Mouse (Mus musculus): Measurements from ENCODE around the gene Baz1b. TPM values are rescaled to one million over a fixed set of nuclear protein-coding genes. Genes with fewer than 3 reads are reported as not detected.

Baz1b gene
- polyA plus RNA-seq, 1 experiment from 2014 or later, result 35.2 TPM

DNA sequence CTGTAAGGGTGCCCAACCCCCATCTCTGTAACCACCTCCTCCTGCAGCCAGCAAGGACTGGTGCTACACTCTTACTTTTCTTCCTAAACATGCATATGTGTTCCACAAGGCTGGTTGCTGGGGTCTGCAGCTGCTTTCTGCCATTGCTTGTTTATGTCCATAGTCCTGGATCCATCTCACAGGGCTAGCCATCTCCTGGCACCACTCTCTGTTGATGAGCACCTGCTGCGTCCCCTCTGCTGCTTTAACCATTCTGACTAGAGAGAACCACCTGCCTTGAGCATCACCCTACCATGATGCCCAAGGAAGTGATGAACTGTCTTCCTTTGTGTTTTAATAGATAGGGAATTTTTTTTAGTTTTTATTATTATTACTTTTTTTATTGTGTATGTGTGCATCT lies 56.1 kb downstream of the Baz1b start:
- H3K4me2 ChIP-seq, result no peak overlapping the region
- H3K27ac ChIP-seq, result no peak overlapping the region
- peaks cover 2% of the 10 kb centered on the region; the same call in 1 of the 2 replicates for H3K27me3 ChIP-seq (replicated peaks)
- H3K36me3 ChIP-seq, result peaks cover 91% of the 10 kb centered on the region
- H3K9me3 ChIP-seq (replicated peaks), result no peaks in the 10 kb centered on the region
- no peak overlapping the region for H3K9ac ChIP-seq
- no peaks in the 10 kb centered on the region for H3K4me1 ChIP-seq
- 91% methylated on average over 1 of the region's 1 CpGs for WGBS (ENCODE audit: insufficient replicate concordance)
- no peak for ATAC-seq
- no peak overlapping the region for H3K4me3 ChIP-seq

DNA sequence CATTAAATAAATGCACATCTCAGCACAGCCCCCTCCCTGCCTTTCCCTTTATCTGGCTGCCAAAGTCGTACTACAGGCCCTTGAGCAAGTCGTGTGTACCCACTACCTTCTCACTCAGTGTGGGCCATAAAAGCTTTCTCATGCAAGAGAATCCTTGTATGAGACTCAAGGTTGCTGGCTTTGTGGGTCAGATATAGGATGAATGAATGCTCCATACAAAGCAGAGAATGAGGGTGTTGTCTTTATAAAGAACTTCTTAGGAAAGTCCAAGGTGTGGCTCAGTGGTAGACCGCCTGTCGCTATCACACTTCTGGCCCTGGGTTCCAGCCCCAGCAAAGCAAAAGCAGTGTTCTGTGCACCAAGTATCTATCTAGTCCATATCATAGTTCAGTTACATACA lies 59.5 kb downstream of the Baz1b start:
- Histone ChIP-seq H3K4me1 (peaks cover 17% of the 10 kb centered on the region), H3K36me3 (peaks cover 58% of the 10 kb centered on the region), H3K4me3 (no peak overlapping the region), H3K9ac (no peak overlapping the region), H3K4me2 (no peak overlapping the region), H3K27ac (no peak overlapping the region), H3K27me3 (replicated peaks) (peaks cover 35% of the 10 kb centered on the region), H3K9me3 (replicated peaks) (no peaks in the 10 kb centered on the region)
- no peak for ATAC-seq
- WGBS (ENCODE audit: insufficient replicate concordance), result 53% methylated on average over 4 of the region's 4 CpGs

DNA sequence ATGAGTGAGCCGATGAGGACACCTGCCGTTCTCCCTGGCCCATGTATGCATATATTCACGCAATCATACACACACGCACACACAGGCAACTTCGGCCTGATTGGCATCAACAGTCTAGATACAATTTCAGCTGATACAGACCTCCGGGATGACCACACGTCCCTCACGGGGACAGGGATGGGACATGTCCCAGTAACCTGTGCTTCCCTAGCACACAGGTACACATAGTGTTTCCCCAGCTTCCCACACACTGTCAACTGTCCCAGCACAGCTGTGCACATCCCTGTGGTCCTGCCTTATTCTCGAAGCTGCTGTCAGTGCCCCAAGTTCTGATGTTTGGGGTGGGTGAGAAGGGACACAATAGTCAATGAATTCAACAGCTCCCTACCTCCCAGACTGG lies 60.3 kb downstream of the Baz1b start:
- Histone ChIP-seq H3K4me1 (peaks cover 17% of the 10 kb centered on the region), H3K36me3 (peaks cover 50% of the 10 kb centered on the region), H3K4me2 (no peak overlapping the region), H3K27ac (no peak overlapping the region), H3K9ac (no peak overlapping the region), H3K4me3 (no peak overlapping the region), H3K27me3 (replicated peaks) (peaks cover 37% of the 10 kb centered on the region), H3K9me3 (replicated peaks) (no peaks in the 10 kb centered on the region)
- 79% methylated on average over 9 of the region's 9 CpGs for WGBS (ENCODE audit: insufficient replicate concordance)
- no peak for ATAC-seq

DNA sequence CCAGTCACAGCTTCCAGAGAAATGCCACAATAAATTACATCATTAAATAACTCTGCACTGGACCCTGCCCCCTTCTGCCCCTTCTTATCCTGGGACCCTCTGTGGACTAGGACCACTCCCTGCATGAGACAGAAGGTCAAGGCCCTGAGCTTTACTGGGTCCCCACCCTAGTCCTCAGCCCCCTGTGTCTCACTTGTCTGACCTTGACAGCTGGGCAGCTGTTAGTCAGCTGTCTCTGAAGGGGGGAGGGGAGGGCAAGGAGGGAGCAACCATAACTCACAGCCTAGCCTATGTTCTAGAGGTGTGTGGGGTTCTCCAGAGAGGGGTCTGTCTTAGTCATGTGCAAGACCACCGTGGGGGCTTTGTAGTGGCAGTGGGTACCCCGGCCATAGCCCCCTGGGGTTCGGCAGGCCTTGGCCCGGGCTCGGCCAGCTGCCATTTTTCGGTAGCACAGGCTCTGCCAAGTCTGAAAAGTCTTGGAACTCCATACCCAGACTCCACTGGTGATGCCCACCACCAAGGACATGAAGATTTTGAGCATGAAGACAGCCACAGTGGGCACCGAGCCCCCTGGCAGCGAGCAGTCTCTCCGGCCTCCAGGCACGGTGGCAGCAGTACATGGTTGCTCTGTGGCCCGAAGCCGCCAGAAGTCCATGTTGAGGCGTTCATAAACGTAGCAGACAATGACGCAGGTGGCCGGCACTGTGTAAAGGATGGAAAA lies 62.1 kb downstream of the Baz1b start:
- Histone ChIP-seq H3K4me1 (peaks cover 17% of the 10 kb centered on the region), H3K9ac (no peak overlapping the region), H3K4me2 (no peak overlapping the region), H3K4me3 (no peak overlapping the region), H3K36me3 (peaks cover 32% of the 10 kb centered on the region), H3K27me3 (replicated peaks) (peaks cover 53% of the 10 kb centered on the region), H3K9me3 (replicated peaks) (no peaks in the 10 kb centered on the region), H3K27ac (no peak overlapping the region)
- no peak for ATAC-seq
- 79% methylated on average over 16 of the region's 16 CpGs for WGBS (ENCODE audit: insufficient replicate concordance)

DNA sequence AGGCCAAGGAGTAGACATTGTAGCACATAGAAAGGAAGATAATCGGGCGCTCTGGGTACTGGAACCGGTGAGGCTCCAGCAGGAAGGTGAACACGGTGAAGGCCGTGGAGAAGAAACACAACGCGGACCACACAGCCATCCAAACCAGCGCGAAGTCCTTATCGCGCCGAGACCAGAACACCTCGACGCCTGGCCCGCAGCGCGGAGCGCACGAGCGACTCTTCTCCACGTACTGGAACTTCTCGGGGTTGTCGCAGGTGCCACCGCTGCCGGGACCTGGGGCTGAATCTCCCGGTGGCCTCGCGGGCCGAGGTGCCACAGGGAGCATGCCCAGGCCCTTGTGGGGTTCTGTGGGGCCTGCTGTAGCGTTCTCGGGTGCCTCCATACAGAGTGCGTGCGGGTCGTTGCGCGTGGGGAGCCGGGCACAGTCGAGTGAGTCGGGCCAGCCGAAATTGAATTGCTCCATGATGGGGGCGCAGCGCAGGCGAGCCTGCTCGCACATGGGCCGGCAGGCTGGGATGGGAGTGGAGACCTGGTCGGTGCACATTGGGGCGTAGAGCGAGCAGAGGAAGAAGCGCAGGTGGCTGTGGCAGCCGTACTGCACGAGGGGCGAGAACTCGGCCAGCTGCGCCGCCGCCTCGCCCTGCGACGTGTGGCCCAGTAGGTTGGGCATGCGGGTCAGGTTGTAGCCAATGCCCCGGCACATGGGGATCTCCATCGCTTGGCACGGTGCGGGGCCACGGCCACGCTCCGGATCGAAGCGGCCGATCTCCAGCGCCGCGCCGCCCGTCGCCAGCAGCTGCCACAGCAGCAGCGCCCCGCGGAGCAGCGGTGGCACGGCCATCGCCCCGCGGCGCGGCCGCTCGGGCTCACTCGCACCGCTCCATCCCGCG lies 63.4 kb downstream of the Baz1b start:
- Histone ChIP-seq H3K9ac (peak overlapping the region; percentile 68), H3K4me1 (peaks cover 17% of the 10 kb centered on the region), H3K9me3 (replicated peaks) (0 out of 2 replicates have a peak, but pooled peaks cover under 1% of the 10 kb centered on the region), H3K4me3 (peak overlapping the region; percentile 61), H3K36me3 (peaks cover 19% of the 10 kb centered on the region), H3K27ac (no peak overlapping the region), H3K27me3 (replicated peaks) (peaks cover 58% of the 10 kb centered on the region), H3K4me2 (peak overlapping the region; percentile 97)
- 2% methylated on average over 87 of the region's 92 CpGs for WGBS (ENCODE audit: insufficient replicate concordance)
- peak; percentile 57 for ATAC-seq

DNA sequence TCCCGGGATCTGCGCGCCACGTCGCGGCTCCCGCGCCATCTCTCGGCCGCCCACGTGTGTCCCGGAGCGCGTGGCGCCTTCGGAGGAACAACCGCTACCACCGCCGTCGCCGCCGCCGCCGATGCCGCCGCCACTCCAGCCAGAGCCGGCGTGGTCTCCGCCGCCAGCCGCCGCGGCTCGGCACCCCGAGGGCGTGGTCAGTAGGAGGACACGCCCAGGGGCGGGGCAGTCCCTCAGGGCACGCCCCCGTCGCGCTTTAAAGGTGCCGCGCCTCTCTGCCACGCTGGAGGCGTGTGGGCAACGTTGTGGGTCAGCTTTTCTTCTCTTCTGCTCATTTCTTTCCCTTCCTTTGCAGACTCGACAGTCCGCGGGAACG lies 64.0 kb downstream of the Baz1b start, which contains the start of gene Fzd9:
Fzd9 (minus strand) TSS at position 152 of the 376 bp plus-strand sequence.
- Histone ChIP-seq H3K27ac (no peak within 1 kb of the TSS), H3K36me3 (peaks cover 12% of the 10 kb centered on the region), H3K4me3 (peak within 1 kb of the TSS; percentile 61), H3K4me2 (peak within 1 kb of the TSS; percentile 97), H3K9ac (peak within 1 kb of the TSS; percentile 68), H3K27me3 (replicated peaks) (peaks cover 60% of the 10 kb centered on the region), H3K4me1 (peaks cover 17% of the 10 kb centered on the region), H3K9me3 (replicated peaks) (0 out of 2 replicates have a peak, but pooled peaks cover 4% of the 10 kb centered on the region)
- ATAC-seq, result peak; percentile 83
- WGBS (ENCODE audit: insufficient replicate concordance), result under 1% methylated on average over 49 of the region's 51 CpGs

DNA sequence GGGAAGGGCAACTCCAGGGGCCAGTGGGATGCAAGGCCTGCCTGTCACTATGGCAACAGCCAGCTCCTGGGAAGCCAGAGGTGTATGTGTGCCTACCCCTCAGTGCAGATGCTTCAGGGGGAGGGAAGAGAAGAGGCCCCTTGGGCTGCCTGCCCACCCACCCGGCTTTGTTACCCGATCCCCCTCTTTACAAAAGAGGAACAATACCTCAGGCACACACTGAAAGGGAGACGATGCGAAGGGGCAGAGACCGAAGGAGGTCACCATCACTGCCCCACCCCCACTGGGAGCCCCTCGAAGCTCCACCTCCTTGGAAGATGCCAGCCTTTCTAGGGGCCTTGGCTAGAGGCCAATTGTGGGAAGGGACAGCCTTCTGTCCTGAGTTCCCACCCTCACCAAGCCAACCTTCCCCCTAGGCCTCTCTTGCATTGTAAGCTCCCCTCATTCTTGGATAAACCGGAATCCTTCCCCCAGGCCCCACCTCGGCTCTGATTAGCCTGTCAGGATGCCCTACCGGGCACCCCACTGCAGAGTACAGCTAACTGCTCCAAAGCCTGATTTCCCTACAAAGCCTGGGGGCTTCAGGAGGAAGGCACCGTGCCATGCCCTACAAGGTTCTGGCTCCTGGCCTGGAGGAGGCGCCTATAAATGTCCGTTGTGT lies 66.8 kb downstream of the Baz1b start:
- H3K9ac ChIP-seq, result no peak overlapping the region
- H3K4me1 ChIP-seq, result peaks cover 17% of the 10 kb centered on the region
- H3K4me2 ChIP-seq, result no peak overlapping the region
- no peaks in the 10 kb centered on the region for H3K36me3 ChIP-seq
- no peak for ATAC-seq
- no peak overlapping the region for H3K27ac ChIP-seq
- H3K27me3 ChIP-seq (replicated peaks), result peaks cover 53% of the 10 kb centered on the region
- no peak overlapping the region for H3K4me3 ChIP-seq
- 25% methylated on average over 12 of the region's 12 CpGs for WGBS (ENCODE audit: insufficient replicate concordance)
- H3K9me3 ChIP-seq (replicated peaks), result 0 out of 2 replicates have a peak, but pooled peaks cover 4% of the 10 kb centered on the region

DNA sequence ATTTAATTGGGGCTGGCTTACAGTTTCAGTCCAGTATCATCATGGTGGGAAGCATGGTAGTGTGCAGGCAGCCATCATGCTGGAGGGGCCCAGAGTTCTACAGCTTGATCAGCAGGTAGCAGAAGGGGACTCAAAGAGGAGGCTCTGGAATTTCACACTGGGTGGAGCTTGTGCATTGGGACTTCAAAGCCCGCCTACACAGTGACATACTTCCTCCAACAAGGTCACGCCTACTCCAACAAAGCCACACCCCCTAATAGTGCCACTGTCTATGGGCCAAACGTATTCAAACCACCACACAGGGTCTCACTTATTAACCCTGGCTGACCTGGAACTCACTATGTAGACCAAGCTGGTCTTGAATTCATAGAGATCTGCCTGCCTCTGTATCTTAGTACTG lies 69.1 kb downstream of the Baz1b start:
- Histone ChIP-seq H3K9me3 (replicated peaks) (0 out of 2 replicates have a peak, but pooled peaks cover 4% of the 10 kb centered on the region), H3K27ac (no peak overlapping the region)
- WGBS (ENCODE audit: insufficient replicate concordance), result 71% methylated on average over 3 of the region's 3 CpGs

DNA sequence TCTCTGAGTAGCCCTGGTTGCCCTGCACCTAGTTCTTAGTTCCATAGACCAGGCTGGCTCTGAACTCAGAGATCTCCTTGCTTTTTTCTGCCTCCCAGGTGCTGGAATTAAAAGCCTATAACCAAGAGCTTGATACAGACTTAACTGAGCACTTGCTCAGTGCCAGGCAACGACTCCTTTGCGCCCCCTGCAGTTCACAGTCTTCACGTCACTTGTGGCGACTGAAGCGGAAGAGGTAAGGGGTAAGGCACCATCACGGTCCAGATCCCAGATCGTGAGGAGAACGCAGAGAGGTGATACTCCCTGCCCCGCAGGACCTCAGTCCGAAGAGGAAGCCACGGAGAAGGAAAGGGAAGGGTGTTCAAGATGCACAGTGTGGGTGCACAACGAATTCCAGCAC lies 70.5 kb downstream of the Baz1b start:
- Histone ChIP-seq H3K27me3 (replicated peaks) (peaks cover 23% of the 10 kb centered on the region), H3K27ac (no peak overlapping the region), H3K9me3 (replicated peaks) (0 out of 2 replicates have a peak, but pooled peaks cover 4% of the 10 kb centered on the region), H3K36me3 (no peaks in the 10 kb centered on the region), H3K9ac (no peak overlapping the region), H3K4me2 (no peak overlapping the region), H3K4me3 (no peak overlapping the region), H3K4me1 (no peaks in the 10 kb centered on the region)
- no peak for ATAC-seq
- 64% methylated on average over 12 of the region's 12 CpGs for WGBS (ENCODE audit: insufficient replicate concordance)

More for the DNA sequence above, 69.1 kb downstream of the Baz1b start:
- no peak overlapping the region for H3K4me3 ChIP-seq
- H3K27me3 ChIP-seq (replicated peaks), result peaks cover 30% of the 10 kb centered on the region
- H3K4me1 ChIP-seq, result peaks cover 3% of the 10 kb centered on the region
- no peak for ATAC-seq
- H3K4me2 ChIP-seq, result no peak overlapping the region
- H3K36me3 ChIP-seq, result no peaks in the 10 kb centered on the region
- no peak overlapping the region for H3K9ac ChIP-seq

DNA sequence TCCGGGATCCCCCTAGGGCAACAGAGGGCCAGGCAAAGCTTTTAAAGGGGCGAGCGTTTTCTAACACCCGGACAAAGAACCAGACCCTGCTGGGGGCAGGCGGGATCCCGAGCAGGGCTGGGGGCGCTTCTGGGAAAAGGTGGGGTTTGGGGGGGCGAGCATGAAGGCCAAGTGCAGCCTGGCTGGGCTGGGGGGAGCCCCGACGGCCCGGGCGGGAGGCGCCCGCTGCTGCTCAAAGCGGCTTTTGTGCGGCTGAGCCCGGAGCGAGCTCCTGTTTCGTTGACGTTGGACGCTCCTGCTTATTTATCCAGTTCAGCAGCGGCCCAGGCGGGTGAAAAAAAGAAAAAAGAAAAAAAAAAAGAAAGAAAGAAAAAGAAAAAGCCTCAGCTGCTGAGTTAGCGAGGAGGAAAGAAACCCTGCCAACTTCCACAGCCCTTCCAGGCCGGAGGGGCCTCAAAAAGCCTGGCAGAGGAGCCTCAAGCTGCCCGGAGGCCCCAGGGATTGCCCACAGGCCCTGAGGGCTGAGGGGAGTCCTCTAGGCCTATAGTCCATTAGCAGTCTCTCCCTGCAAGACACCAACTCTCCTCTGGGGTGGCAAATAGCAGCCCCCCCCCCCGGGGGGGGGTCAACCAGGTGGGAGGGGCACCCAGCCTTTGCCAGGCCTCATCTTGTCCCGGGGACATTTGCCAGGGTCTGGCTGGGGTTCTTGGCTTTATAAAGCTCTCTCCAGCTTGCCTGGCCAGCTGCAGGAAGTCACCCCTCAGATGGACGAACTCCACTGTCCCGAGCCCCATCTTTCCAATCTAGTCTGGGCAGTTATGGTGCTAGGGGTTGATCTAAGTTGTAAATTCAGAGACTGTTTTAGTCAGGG lies 71.5 kb downstream of the Baz1b start:
- H3K27me3 ChIP-seq (replicated peaks), result peaks cover 15% of the 10 kb centered on the region
- H3K9ac ChIP-seq, result peak overlapping the region; percentile 17; the same call in 1 of the 2 replicates
- no peak overlapping the region for H3K4me3 ChIP-seq
- H3K4me1 ChIP-seq, result no peaks in the 10 kb centered on the region
- H3K9me3 ChIP-seq (replicated peaks), result 0 out of 2 replicates have a peak, but pooled peaks cover 4% of the 10 kb centered on the region
- no peak overlapping the region for H3K27ac ChIP-seq
- H3K36me3 ChIP-seq, result no peaks in the 10 kb centered on the region
- ATAC-seq, result no peak
- peak overlapping the region; percentile 25; the same call in 1 of the 2 replicates for H3K4me2 ChIP-seq
- WGBS (ENCODE audit: insufficient replicate concordance), result 55% methylated on average over 30 of the region's 30 CpGs
